Mouse (Mus musculus) mouse trophoblast stem cell (cell line): ENCODE measurements around the gene Ccdc186.
"Not testable (repeated sequence)": the region's sequence is repeated elsewhere in the genome, so short reads cannot be mapped to it uniquely, and the experiment has no call there.

Experiments used
- in situ Hi-C, 2 experiments: fragments of 300-500 bp; cut with MseI, MboI; formaldehyde crosslinking; loops; 2 replicates in 1 of 2; 3 replicates in 1 of 2; pipeline ENCODE4 v1.15.1; 2025

Ccdc186 gene

GRCm38 (mm10) chr19:56756412-56756811 lies 65.6 kb downstream of the Ccdc186 start:
- in situ Hi-C loops: no loop called here

- in situ Hi-C loops: not testable (repeated sequence)
Measured at GRCm38 (mm10) chr19:56754456-56754855, 67.5 kb downstream of the Ccdc186 start.

- in situ Hi-C loops: no loop called here
Measured at GRCm38 (mm10) chr19:56750709-56751108, 71.3 kb downstream of the Ccdc186 start.

- in situ Hi-C loops: no loop called here
Measured at GRCm38 (mm10) chr19:56749343-56749742, 72.6 kb downstream of the Ccdc186 start.

- in situ Hi-C loops: no loop called here
Measured at GRCm38 (mm10) chr19:56747878-56748277, 74.1 kb downstream of the Ccdc186 start.

GRCm38 (mm10) chr19:56746618-56747017 lies 75.4 kb downstream of the Ccdc186 start:
- in situ Hi-C loops: no loop called here

GRCm38 (mm10) chr19:56745528-56745927 lies 76.5 kb downstream of the Ccdc186 start:
- in situ Hi-C loops: no loop called here

- in situ Hi-C loops: no loop called here
Measured at GRCm38 (mm10) chr19:56745061-56745460, 76.9 kb downstream of the Ccdc186 start.
